Comparison of ENCODE assay signal across 14 mouse cellular contexts in genomic region chr6:6173935-6174561, GRCm38 (mm10). TPM values are rescaled to one million over a fixed set of nuclear protein-coding genes. Genes with fewer than 3 reads are reported as not detected.
DNase-seq lines count a peak whose midpoint lies in the region; ATAC-seq and TF ChIP-seq lines count a peak whose summit lies in the region.
"Had no signal": no experiment of that assay in that cellular context is flagged by ENCODE, and none has a peak within 500 bp of the region (broad histone marks: within the 10 kb centered on the region; RNA-seq: fewer than 3 reads in every experiment).

No protein-coding gene starts in this region.

- no peak for TF ChIP-seq CTCF in ES-Bruce4 (IDR thresholded peaks at IDR 0.05; ENCODE audit: low read depth, low read length)

- TF ChIP-seq POLR2A in ES-Bruce4 (IDR thresholded peaks at IDR 0.05; ENCODE audit: insufficient read depth, low read length) = no peak

- no peak for TF ChIP-seq EP300 in ES-Bruce4 (IDR thresholded peaks at IDR 0.05; ENCODE audit: insufficient read depth, low read depth, low read length)

- peak overlapping the region; percentile 8; the same call in 1 of the 2 replicates for H3K4me2 ChIP-seq in forebrain, embryonic 11.5 days (ENCODE audit: low read depth, low read length, severe bottlenecking)
- peak overlapping the region; percentile 36 for H3K4me2 ChIP-seq in forebrain, embryonic 13.5 days
- H3K4me2 ChIP-seq in midbrain, embryonic 13.5 days (replicated peaks) = 0 out of 2 replicates have a peak overlapping the region, but pooled peaks have one; percentile 2
- H3K4me2 ChIP-seq: embryonic facial prominence, embryonic 15.5 days had no signal

- WGBS in forebrain, embryonic 11.5 days = 8% methylated on average over 9 of the region's 9 CpGs
- WGBS in forebrain, embryonic 10.5 days = 12% methylated on average over 9 of the region's 9 CpGs
- 6% methylated on average over 9 of the region's 9 CpGs for WGBS in forebrain, embryonic 13.5 days
- 10% methylated on average over 9 of the region's 9 CpGs for WGBS in midbrain, embryonic 13.5 days

- no peaks in the 10 kb centered on the region for H3K27me3 ChIP-seq in forebrain, embryonic 11.5 days (ENCODE audit: control insufficient read depth, insufficient read depth, low read length)
- no peaks in the 10 kb centered on the region; the same call in 1 of the 2 replicates for H3K27me3 ChIP-seq in forebrain, embryonic 10.5 days (ENCODE audit: poor library complexity, severe bottlenecking)
- H3K27me3 ChIP-seq in ES-Bruce4 (ENCODE audit: control insufficient read depth, insufficient read depth, low read length, poor library complexity, severe bottlenecking) = no peaks in the 10 kb centered on the region
- H3K27me3 ChIP-seq in forebrain, embryonic 13.5 days = no peaks in the 10 kb centered on the region
- H3K27me3 ChIP-seq in midbrain, embryonic 13.5 days = no peaks in the 10 kb centered on the region
- H3K27me3 ChIP-seq: embryonic facial prominence, embryonic 15.5 days had no signal

- H3K9me3 ChIP-seq in forebrain, embryonic 11.5 days (ENCODE audit: control insufficient read depth, low read length) = no peaks in the 10 kb centered on the region
- no peaks in the 10 kb centered on the region for H3K9me3 ChIP-seq in forebrain, embryonic 10.5 days
- no peaks in the 10 kb centered on the region for H3K9me3 ChIP-seq in ES-Bruce4 (replicated peaks; ENCODE audit: control insufficient read depth, insufficient read depth, low read length, poor library complexity, severe bottlenecking)
- H3K9me3 ChIP-seq in forebrain, embryonic 13.5 days (replicated peaks) = no peaks in the 10 kb centered on the region
- no peaks in the 10 kb centered on the region for H3K9me3 ChIP-seq in midbrain, embryonic 13.5 days
- H3K9me3 ChIP-seq: embryonic facial prominence, embryonic 15.5 days had no signal

- H3K36me3 ChIP-seq in forebrain, embryonic 11.5 days (ENCODE audit: control insufficient read depth, insufficient read depth, low read length) = no peaks in the 10 kb centered on the region
- H3K36me3 ChIP-seq in forebrain, embryonic 10.5 days (replicated peaks) = peaks cover 23% of the 10 kb centered on the region
- H3K36me3 ChIP-seq in ES-Bruce4 (ENCODE audit: control insufficient read depth, insufficient read depth, low read length, poor library complexity, severe bottlenecking) = no peaks in the 10 kb centered on the region; the same call in 1 of the 2 replicates
- 0 out of 2 replicates have a peak, but pooled peaks cover 2% of the 10 kb centered on the region for H3K36me3 ChIP-seq in forebrain, embryonic 13.5 days (ENCODE audit: poor library complexity, severe bottlenecking)
- no peaks in the 10 kb centered on the region for H3K36me3 ChIP-seq in midbrain, embryonic 13.5 days
- H3K36me3 ChIP-seq: embryonic facial prominence, embryonic 15.5 days had no signal

- ATAC-seq in forebrain, embryonic 11.5 days (replicated peaks; ENCODE audit: low FRiP score) = peak; percentile 77
- peak; percentile 86 for ATAC-seq in forebrain, embryonic 13.5 days
- ATAC-seq in midbrain, embryonic 13.5 days = peak; percentile 66
- ATAC-seq: lung, postnatal 0 days had no signal

- 0 out of 2 replicates have a peak overlapping the region, but pooled peaks have one; percentile 25 for H3K27ac ChIP-seq in forebrain, embryonic 11.5 days (ENCODE audit: low read depth, low read length)
- no peak overlapping the region for H3K27ac ChIP-seq in forebrain, embryonic 10.5 days
- H3K27ac ChIP-seq in ES-Bruce4 (ENCODE audit: insufficient read depth, low read length) = peak overlapping the region; percentile 6
- peak overlapping the region; percentile 73 for H3K27ac ChIP-seq in forebrain, embryonic 13.5 days
- H3K27ac ChIP-seq in midbrain, embryonic 13.5 days = 0 out of 2 replicates have a peak overlapping the region, but pooled peaks have one; percentile 27
- H3K27ac ChIP-seq: embryonic facial prominence, embryonic 15.5 days had no signal

- no peak overlapping the region for H3K9ac ChIP-seq in forebrain, embryonic 11.5 days (ENCODE audit: low read length)
- H3K9ac ChIP-seq in ES-Bruce4 (ENCODE audit: low read depth, poor library complexity, severe bottlenecking) = no peak overlapping the region
- H3K9ac ChIP-seq in forebrain, embryonic 13.5 days = no peak overlapping the region
- H3K9ac ChIP-seq in midbrain, embryonic 13.5 days (replicated peaks) = no peak overlapping the region
- H3K9ac ChIP-seq: embryonic facial prominence, embryonic 15.5 days had no signal

- no peaks in the 10 kb centered on the region; the same call in 1 of the 2 replicates for H3K4me1 ChIP-seq in forebrain, embryonic 11.5 days (replicated peaks; ENCODE audit: control insufficient read depth, insufficient read depth, low read length)
- H3K4me1 ChIP-seq in forebrain, embryonic 10.5 days = peaks cover 38% of the 10 kb centered on the region
- peaks cover 2% of the 10 kb centered on the region for H3K4me1 ChIP-seq in ES-Bruce4 (ENCODE audit: control insufficient read depth, insufficient read depth, low read length)
- H3K4me1 ChIP-seq in forebrain, embryonic 13.5 days = peaks cover 35% of the 10 kb centered on the region
- H3K4me1 ChIP-seq in midbrain, embryonic 13.5 days (replicated peaks) = peaks cover 28% of the 10 kb centered on the region

- DNase-seq in forebrain, embryonic 11.5 days (ENCODE audit: low spot score) = peak; percentile 65
- no peak for DNase-seq in forebrain, embryonic 10.5 days (ENCODE audit: extremely low spot score, low spot score)
- DNase-seq in T-cell, adult 2 months (ENCODE audit: low spot score) = no peak
- DNase-seq in layer of hippocampus, adult 11-12 months (ENCODE audit: low spot score) = no peak
- DNase-seq in urinary bladder, postnatal 25 days (ENCODE audit: low spot score) = no peak
- DNase-seq: cerebellum, adult 9-11 months; gastrocnemius, postnatal 36 days; kidney, postnatal 36 days; thymus, postnatal 14 days had no signal

- H3K4me3 ChIP-seq in forebrain, embryonic 11.5 days (ENCODE audit: low read depth, low read length) = no peak overlapping the region
- H3K4me3 ChIP-seq in forebrain, embryonic 10.5 days = no peak overlapping the region
- no peak overlapping the region for H3K4me3 ChIP-seq in ES-Bruce4 (ENCODE audit: low read depth, low read length)
- H3K4me3 ChIP-seq in forebrain, embryonic 13.5 days = no peak overlapping the region
- H3K4me3 ChIP-seq in midbrain, embryonic 13.5 days (replicated peaks) = no peak overlapping the region
- H3K4me3 ChIP-seq: embryonic facial prominence, embryonic 15.5 days had no signal

RNA-seq across cellular contexts. Expression of gene Slc25a13, which starts 42.9 kb away (rescaled TPM):
- polyA plus RNA-seq in forebrain, embryonic 11.5 days (2014; fragmentation: Nextera tagmentation; extraction: Ambion mirVana) = 40.8 and 41.1 TPM in 2 replicates
- 52.5 and 54.3 TPM in 2 replicates for polyA plus RNA-seq in forebrain, embryonic 10.5 days (2016; fragmentation: Nextera tagmentation; extraction: Ambion mirVana)
- 89.0 and 89.8 TPM in 2 replicates for polyA plus RNA-seq in ES-Bruce4 (2011; ENCODE audit: insufficient read depth, insufficient read length, low read depth, missing spikeins)
- 15.1 and 15.3 TPM in 2 replicates for polyA plus RNA-seq in forebrain, embryonic 13.5 days (2015; fragmentation: Nextera tagmentation; extraction: Ambion mirVana)
- 8.7 and 9.4 TPM in 2 replicates for polyA plus RNA-seq in midbrain, embryonic 13.5 days (2015; fragmentation: Nextera tagmentation; extraction: Ambion mirVana)
